Mouse (Mus musculus) forebrain, embryonic 15.5 days (tissue): ENCODE results near the gene Naxd. TPM values are rescaled to one million over a fixed set of nuclear protein-coding genes. Genes with fewer than 3 reads are reported as not detected.
"Not testable (repeated sequence)": the region's sequence is repeated elsewhere in the genome, so short reads cannot be mapped to it uniquely, and the experiment has no call there.

Source experiments
- ATAC-seq: fragments of 200-750 bp; cut with Nextera tagmentation; replicated peaks from 2 replicates; pipeline ENCODE4 v1.8.0; 2017; ENCODE audit warnings: mild to moderate bottlenecking, moderate TSS enrichment, moderate library complexity
- H3K27ac ChIP-seq: fragments of 300-500 bp; sonication (generic); replicated peaks from 2 replicates; pipeline ENCODE4 v1.5.1; 2015; ENCODE audit warnings: mild to moderate bottlenecking, inconsistent platforms
- H3K27me3 ChIP-seq: fragments of 300-500 bp; sonication (generic); 2 replicates; pipeline ENCODE4 v1.6.1; 2015; ENCODE audit warnings: inconsistent platforms
- H3K36me3 ChIP-seq: fragments of 300-500 bp; sonication (generic); 2 replicates; pipeline ENCODE4 v1.6.1; 2015; ENCODE audit warnings: mild to moderate bottlenecking, inconsistent platforms
- H3K4me1 ChIP-seq: fragments of 300-500 bp; sonication (generic); 2 replicates; pipeline ENCODE4 v1.6.1; 2015; ENCODE audit warnings: inconsistent platforms
- H3K4me2 ChIP-seq: fragments of 300-500 bp; sonication (generic); replicated peaks from 2 replicates; pipeline ENCODE4 v1.6.1; 2015; ENCODE audit warnings: mild to moderate bottlenecking, inconsistent platforms
- H3K4me3 ChIP-seq: fragments of 300-500 bp; sonication (generic); 2 replicates; pipeline ENCODE4 v1.5.1; 2015; ENCODE audit warnings: mild to moderate bottlenecking, inconsistent platforms
- H3K9ac ChIP-seq: fragments of 300-500 bp; sonication (generic); replicated peaks from 2 replicates; pipeline ENCODE4 v1.6.1; 2015; ENCODE audit warnings: mild to moderate bottlenecking, inconsistent platforms
- H3K9me3 ChIP-seq: fragments of 300-500 bp; sonication (generic); 2 replicates; pipeline ENCODE4 v1.6.1; 2016; ENCODE audit warnings: inconsistent platforms
- WGBS: fragments of 180-500 bp; shearing (Covaris S2); methylation state at CpG from one replicate; pipeline ENCODE4 v1.1.7; 2015; ENCODE audit warnings: mixed read lengths; 5-methylcytosine and 5-hydroxymethylcytosine counted together
- polyA plus RNA-seq: library from polyadenylated mRNA; unstranded; fragments of >200 nt; fragmentation: Nextera tagmentation; extraction: Ambion mirVana; gene quantifications from 2 replicates; pipeline ENCODE4 v1.2.1, GENCODE M21; 2015

The Naxd gene
- polyA plus RNA-seq, 1 experiment from 2014 or later, result 166 TPM

DNA sequence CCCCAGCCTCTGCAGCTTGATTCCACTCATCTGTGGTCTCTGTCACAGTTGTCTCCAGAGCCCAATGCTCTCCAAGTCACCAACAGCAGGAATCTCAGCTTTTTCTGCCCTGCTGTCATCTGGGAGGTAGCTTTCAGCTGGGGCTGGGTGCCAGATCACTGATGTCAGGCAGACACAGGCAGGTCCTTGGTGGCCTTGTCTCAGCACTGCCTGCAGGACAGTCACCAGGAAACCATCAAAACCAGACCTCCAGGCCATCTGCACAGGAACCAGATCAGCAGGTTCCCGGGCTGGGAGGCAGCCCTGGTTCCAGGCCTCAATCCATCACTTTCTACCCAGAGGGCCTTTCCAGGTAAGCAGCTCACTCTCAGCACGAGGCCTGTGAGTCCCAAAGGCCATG lies 35.5 kb upstream of the Naxd start:
- no peak overlapping the region for H3K27ac ChIP-seq
- 0 out of 2 replicates have a peak, but pooled peaks cover 6% of the 10 kb centered on the region for H3K4me1 ChIP-seq
- H3K27me3 ChIP-seq, result no peaks in the 10 kb centered on the region
- H3K9ac ChIP-seq, result no peak overlapping the region
- no peak overlapping the region for H3K4me3 ChIP-seq
- H3K4me2 ChIP-seq, result no peak overlapping the region
- ATAC-seq, result no peak
- no peaks in the 10 kb centered on the region for H3K9me3 ChIP-seq
- H3K36me3 ChIP-seq, result no peaks in the 10 kb centered on the region
- WGBS, result 85% methylated on average over 2 of the region's 2 CpGs

DNA sequence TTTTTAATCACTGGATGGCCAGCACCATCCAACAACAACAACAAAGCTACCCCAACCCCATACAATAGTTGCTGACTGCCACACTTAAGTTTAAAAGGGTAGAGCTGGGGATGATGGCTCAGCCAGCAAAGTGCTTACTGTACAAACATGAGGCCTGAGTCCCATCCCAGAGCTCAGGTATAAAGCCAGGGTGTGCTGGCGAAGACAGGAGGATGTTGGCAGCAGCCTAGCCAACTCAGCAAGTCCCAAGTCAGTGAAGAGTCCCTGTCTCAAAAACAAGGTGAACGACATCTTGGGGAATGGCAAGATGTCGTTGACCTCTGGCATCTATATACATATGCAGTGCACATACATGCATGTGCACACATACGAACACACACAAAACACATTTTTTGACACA lies 34.7 kb upstream of the Naxd start:
- H3K27ac ChIP-seq, result no peak overlapping the region
- H3K4me2 ChIP-seq, result no peak overlapping the region
- no peaks in the 10 kb centered on the region for H3K27me3 ChIP-seq
- H3K4me3 ChIP-seq, result no peak overlapping the region
- no peak for ATAC-seq
- 0 out of 2 replicates have a peak, but pooled peaks cover 6% of the 10 kb centered on the region for H3K4me1 ChIP-seq
- 92% methylated on average over 4 of the region's 4 CpGs for WGBS
- H3K36me3 ChIP-seq, result no peaks in the 10 kb centered on the region
- H3K9ac ChIP-seq, result no peak overlapping the region
- no peaks in the 10 kb centered on the region for H3K9me3 ChIP-seq

GRCm38 (mm10) chr8:11463541-11463888 lies 33.8 kb upstream of the Naxd start:
- H3K9me3 ChIP-seq, result no peaks in the 10 kb centered on the region
- 96% methylated on average over 2 of the region's 2 CpGs for WGBS
- no peak overlapping the region for H3K4me3 ChIP-seq
- H3K27me3 ChIP-seq, result no peaks in the 10 kb centered on the region
- no peak overlapping the region for H3K4me2 ChIP-seq
- no peak overlapping the region for H3K27ac ChIP-seq
- H3K36me3 ChIP-seq, result no peaks in the 10 kb centered on the region
- ATAC-seq, result no peak
- 0 out of 2 replicates have a peak, but pooled peaks cover under 1% of the 10 kb centered on the region for H3K4me1 ChIP-seq
- no peak overlapping the region for H3K9ac ChIP-seq

DNA sequence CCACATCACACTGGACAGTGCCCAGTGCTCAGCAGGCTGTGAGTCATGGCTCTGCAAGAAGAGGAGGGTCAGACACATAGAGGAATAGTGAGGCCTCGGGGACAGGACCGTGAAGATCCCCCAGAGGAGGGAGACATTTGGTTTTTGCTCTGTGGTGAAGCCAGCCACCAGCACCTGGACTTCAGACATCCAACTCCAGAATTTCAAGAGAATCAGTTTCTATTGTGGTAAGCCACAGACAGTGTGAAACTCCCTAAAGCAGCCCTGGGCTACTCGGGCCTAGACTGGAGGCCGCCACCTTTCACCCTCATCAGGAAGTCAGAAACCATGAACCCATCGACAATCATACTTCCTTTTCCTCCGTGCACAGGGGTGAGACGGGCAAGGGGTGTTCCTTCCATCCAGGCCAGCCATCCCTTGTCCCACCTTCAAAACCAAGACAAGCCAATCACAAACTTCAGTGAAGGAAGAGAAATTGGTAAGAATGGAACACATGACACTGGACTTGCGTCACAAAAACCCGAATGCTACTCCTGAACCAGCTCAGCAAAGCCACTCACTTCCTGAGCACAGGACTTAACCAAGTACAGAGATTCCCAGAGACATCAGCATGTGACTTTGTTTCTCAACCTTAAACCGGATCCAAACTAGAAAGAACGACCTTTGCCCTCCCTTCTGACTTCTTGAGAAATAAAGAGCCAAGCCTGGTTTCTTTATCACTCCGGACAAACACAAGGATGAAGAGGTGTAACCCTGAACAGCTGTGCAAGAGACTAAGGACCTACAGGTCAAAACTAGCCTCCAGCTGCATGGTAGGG lies 33.2 kb upstream of the Naxd start:
- Histone ChIP-seq H3K27me3 (no peaks in the 10 kb centered on the region), H3K4me3 (no peak overlapping the region), H3K4me2 (no peak overlapping the region), H3K36me3 (no peaks in the 10 kb centered on the region), H3K9ac (no peak overlapping the region), H3K27ac (no peak overlapping the region), H3K9me3 (no peaks in the 10 kb centered on the region), H3K4me1 (no peaks in the 10 kb centered on the region)
- 85% methylated on average over 12 of the region's 12 CpGs for WGBS
- ATAC-seq, result no peak

- 93% methylated on average over 3 of the region's 3 CpGs for WGBS
- ATAC-seq, result no peak
- Histone ChIP-seq H3K9ac (no peak overlapping the region), H3K4me1 (no peaks in the 10 kb centered on the region), H3K4me2 (no peak overlapping the region), H3K9me3 (no peaks in the 10 kb centered on the region), H3K4me3 (no peak overlapping the region), H3K27me3 (no peaks in the 10 kb centered on the region), H3K27ac (no peak overlapping the region), H3K36me3 (no peaks in the 10 kb centered on the region)
Observed at GRCm38 (mm10) chr8:11464707-11464964, 32.7 kb upstream of the Naxd start.

GRCm38 (mm10) chr8:11465619-11466018 lies 31.7 kb upstream of the Naxd start:
- H3K9me3 ChIP-seq, result no peaks in the 10 kb centered on the region
- H3K4me2 ChIP-seq, result no peak overlapping the region
- H3K27me3 ChIP-seq, result no peaks in the 10 kb centered on the region
- H3K9ac ChIP-seq, result no peak overlapping the region
- no peak for ATAC-seq
- H3K4me1 ChIP-seq, result no peaks in the 10 kb centered on the region
- 81% methylated on average over 4 of the region's 4 CpGs for WGBS
- no peak overlapping the region for H3K4me3 ChIP-seq
- no peak overlapping the region for H3K27ac ChIP-seq
- H3K36me3 ChIP-seq, result no peaks in the 10 kb centered on the region

DNA sequence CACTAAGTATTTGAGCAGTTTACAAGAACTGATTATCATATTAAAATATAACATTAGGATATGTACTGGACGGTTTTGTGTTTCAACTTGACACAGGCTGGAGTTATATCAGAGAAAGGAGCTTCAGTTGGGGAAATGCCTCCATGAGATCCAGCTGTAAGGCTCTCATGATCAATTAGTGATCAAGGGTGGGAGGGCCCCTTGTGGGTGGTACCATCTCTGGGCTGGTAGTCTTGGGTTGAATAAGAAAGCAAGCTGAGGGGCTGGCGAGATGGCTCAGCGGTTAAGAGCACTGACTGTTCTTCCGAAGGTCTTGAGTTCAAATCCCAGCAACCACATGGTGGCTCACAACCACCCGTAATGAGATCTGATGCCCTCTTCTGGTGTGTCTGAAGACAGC lies 30.8 kb upstream of the Naxd start:
- WGBS, result 61% methylated on average over 5 of the region's 5 CpGs
- H3K4me1 ChIP-seq, H3K27ac ChIP-seq, ATAC-seq, H3K27me3 ChIP-seq, H3K4me3 ChIP-seq, H3K9ac ChIP-seq, H3K36me3 ChIP-seq, H3K4me2 ChIP-seq, H3K9me3 ChIP-seq: not testable (repeated sequence)

DNA sequence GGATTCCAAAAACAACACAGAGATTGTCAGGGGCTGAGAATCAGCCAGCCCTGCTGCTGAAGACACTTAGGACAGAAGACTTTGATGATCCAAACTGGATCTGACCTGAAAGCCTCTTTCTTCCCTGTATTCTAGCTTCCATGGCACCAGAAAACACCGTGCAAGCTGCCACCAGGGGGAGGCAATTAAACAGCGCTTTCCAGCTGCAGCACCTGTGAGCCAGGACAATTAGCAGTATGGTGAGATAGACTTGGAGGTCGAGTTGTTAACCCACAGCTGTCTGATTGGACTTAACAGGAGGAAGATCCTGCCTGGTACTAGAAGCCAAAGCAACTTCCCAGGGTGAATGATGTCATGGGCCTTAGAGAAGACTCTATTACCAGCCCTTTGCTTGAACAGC lies 28.2 kb upstream of the Naxd start:
- Histone ChIP-seq H3K4me3 (no peak overlapping the region), H3K27ac (no peak overlapping the region), H3K4me1 (no peaks in the 10 kb centered on the region), H3K9ac (no peak overlapping the region), H3K9me3 (no peaks in the 10 kb centered on the region), H3K27me3 (peaks cover 5% of the 10 kb centered on the region; the same call in 1 of the 2 replicates), H3K36me3 (no peaks in the 10 kb centered on the region), H3K4me2 (no peak overlapping the region)
- WGBS, result 6% methylated on average over 3 of the region's 3 CpGs
- ATAC-seq, result no peak

GRCm38 (mm10) chr8:11470694-11471093 lies 26.6 kb upstream of the Naxd start:
- Histone ChIP-seq H3K9ac (no peak overlapping the region), H3K27me3 (peaks cover 14% of the 10 kb centered on the region), H3K36me3 (no peaks in the 10 kb centered on the region), H3K4me2 (no peak overlapping the region), H3K4me1 (no peaks in the 10 kb centered on the region), H3K27ac (no peak overlapping the region), H3K9me3 (no peaks in the 10 kb centered on the region), H3K4me3 (no peak overlapping the region)
- ATAC-seq, result no peak
- 74% methylated on average over 7 of the region's 7 CpGs for WGBS

DNA sequence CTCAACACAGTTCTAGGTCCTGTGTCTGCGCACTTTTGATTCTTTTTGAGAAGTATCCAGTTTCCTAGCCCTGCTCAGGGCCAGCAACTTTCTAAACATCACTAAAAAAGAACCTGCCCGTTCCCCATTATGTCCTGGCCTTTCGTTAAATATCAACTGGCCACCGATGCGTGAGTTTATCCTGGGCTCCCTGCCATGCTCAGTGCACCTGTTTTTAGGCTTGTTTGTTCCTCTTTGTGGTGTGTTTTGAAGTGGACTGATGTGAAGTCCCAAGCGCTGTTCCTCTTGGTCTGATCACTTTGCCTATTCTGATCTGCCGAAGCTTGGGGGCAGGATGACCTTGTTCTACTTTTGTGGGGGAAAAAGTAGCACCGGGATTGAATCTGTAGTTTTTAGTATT lies 26.0 kb upstream of the Naxd start:
- Histone ChIP-seq H3K9ac (no peak overlapping the region), H3K9me3 (no peaks in the 10 kb centered on the region), H3K36me3 (no peaks in the 10 kb centered on the region), H3K27me3 (peaks cover 18% of the 10 kb centered on the region), H3K4me2 (no peak overlapping the region), H3K4me1 (no peaks in the 10 kb centered on the region), H3K27ac (no peak overlapping the region), H3K4me3 (no peak overlapping the region)
- 24% methylated on average over 8 of the region's 8 CpGs for WGBS
- no peak for ATAC-seq

DNA sequence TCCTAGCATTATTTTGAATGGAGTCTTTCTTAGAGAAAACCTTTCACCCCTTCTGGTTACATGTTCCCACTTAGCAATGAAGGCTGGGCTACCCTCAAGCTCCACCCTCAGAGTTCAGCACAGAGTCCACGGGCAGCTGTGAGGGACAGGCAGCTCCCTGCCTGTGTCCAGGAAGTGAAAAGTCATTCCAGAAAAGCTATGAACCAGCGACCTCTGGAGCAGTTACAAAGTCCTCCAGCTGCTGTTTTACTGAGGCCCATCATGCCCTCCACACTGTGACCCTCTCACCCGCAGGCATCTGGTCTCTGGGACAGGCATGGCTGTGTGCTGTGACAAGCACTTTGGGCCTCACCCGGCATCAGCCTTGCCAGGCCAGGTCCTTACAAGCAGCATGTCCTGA lies 24.2 kb upstream of the Naxd start:
- WGBS, result 45% methylated on average over 4 of the region's 4 CpGs
- H3K36me3 ChIP-seq, result no peaks in the 10 kb centered on the region
- no peaks in the 10 kb centered on the region for H3K9me3 ChIP-seq
- H3K4me1 ChIP-seq, result peaks cover 13% of the 10 kb centered on the region
- no peak overlapping the region for H3K4me3 ChIP-seq
- no peak overlapping the region for H3K9ac ChIP-seq
- H3K27ac ChIP-seq, result no peak overlapping the region
- no peak overlapping the region for H3K4me2 ChIP-seq
- peaks cover 36% of the 10 kb centered on the region for H3K27me3 ChIP-seq
- no peak for ATAC-seq

GRCm38 (mm10) chr8:11475397-11475796 lies 21.9 kb upstream of the Naxd start:
- Histone ChIP-seq H3K9ac (no peak overlapping the region), H3K27me3 (peaks cover 58% of the 10 kb centered on the region), H3K9me3 (no peaks in the 10 kb centered on the region), H3K4me2 (no peak overlapping the region), H3K36me3 (no peaks in the 10 kb centered on the region), H3K27ac (no peak overlapping the region), H3K4me1 (peaks cover 22% of the 10 kb centered on the region), H3K4me3 (no peak overlapping the region)
- 10% methylated on average over 9 of the region's 10 CpGs for WGBS
- ATAC-seq, result no peak

- Histone ChIP-seq H3K4me3 (no peak overlapping the region), H3K4me1 (peaks cover 22% of the 10 kb centered on the region), H3K4me2 (no peak overlapping the region), H3K36me3 (no peaks in the 10 kb centered on the region), H3K9me3 (no peaks in the 10 kb centered on the region), H3K9ac (no peak overlapping the region), H3K27ac (no peak overlapping the region), H3K27me3 (peaks cover 62% of the 10 kb centered on the region)
- ATAC-seq, result no peak
- WGBS, result 16% methylated on average over 2 of the region's 2 CpGs
Observed at GRCm38 (mm10) chr8:11475876-11476275, 21.4 kb upstream of the Naxd start.
